Comparison of ENCODE assay signal across 9 mouse cellular contexts in the genomic region with DNA sequence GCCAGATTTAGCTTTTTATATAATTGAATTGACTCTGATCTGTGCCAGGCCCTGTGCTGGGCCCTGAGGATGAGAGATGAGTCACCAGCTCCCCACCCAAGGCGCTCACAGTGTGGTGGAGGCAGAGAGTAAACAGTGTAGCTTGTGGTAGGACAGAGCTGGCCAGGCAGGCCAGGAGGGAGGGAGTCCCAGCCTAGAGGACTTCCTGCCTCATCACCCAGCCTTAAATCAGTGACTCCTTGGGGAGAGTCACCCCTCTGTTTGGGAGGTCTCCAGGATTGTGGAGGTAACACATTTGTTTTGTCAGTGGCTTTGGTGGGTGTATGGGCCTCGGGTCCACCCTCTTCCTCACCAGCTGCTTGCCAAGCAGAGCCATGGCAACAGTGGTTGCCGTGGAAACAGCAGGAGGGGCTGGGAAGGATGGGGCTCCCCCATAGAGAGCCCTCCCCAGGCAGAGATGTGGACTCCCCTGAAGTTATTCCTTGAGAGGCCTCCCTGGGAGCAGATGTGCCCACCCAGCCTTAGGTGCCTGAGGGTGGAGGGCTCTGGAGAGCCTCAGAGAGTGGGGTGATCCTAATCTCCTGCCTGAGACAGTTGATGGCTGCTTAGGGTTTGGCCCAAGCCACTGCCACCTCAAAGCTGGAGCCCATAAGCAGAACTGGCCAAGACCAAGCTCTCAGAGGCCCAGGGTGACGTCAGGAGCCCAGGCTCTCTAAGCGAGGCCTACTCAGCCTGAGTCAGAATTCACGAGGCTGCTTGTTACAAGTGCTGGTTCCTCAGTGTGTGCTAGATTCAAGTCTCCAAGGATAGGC. TPM values are rescaled to one million over a fixed set of nuclear protein-coding genes. Genes with fewer than 3 reads are reported as not detected.
DNase-seq lines count a peak whose midpoint lies in the region; ATAC-seq and TF ChIP-seq lines count a peak whose summit lies in the region.
"Had no signal": no experiment of that assay in that cellular context is flagged by ENCODE, and none has a peak within 500 bp of the region (broad histone marks: within the 10 kb centered on the region; RNA-seq: fewer than 3 reads in every experiment).

No protein-coding gene starts in this region.

- H3K4me1 ChIP-seq in heart, adult 2 months (ENCODE audit: control insufficient read depth, insufficient read depth, low read length) = no peaks in the 10 kb centered on the region
- no peaks in the 10 kb centered on the region for H3K4me1 ChIP-seq in heart, embryonic 11.5 days (ENCODE audit: control insufficient read depth, insufficient read depth, low read length)
- H3K4me1 ChIP-seq in cerebellum, adult 2 months (ENCODE audit: control insufficient read depth, insufficient read depth, low read length) = peaks cover 67% of the 10 kb centered on the region
- H3K4me1 ChIP-seq in heart, embryonic 15.5 days (replicated peaks) = no peaks in the 10 kb centered on the region
- no peaks in the 10 kb centered on the region for H3K4me1 ChIP-seq in lung, embryonic 16.5 days (replicated peaks; ENCODE audit: control insufficient read depth, insufficient read depth, low read length)
- H3K4me1 ChIP-seq in stomach, embryonic 16.5 days (ENCODE audit: control insufficient read depth, insufficient read depth, low read length) = peaks cover 7% of the 10 kb centered on the region; the same call in 1 of the 2 replicates

- DNase-seq in heart, adult 2 months = peak; percentile 71 to 75
- DNase-seq in cerebellum, adult 2 months = peak; percentile 88 to 97
- DNase-seq in embryo, embryonic 10.5 days (ENCODE audit: low spot score) = no peak
- DNase-seq in c-Kit-positive CD71-positive TER-119-positive erythroid progenitor cells, embryonic 14.5 days (ENCODE audit: low spot score) = no peak

- no peak overlapping the region for H3K9ac ChIP-seq in heart, adult 2 months (ENCODE audit: low read depth, low read length)
- no peak overlapping the region for H3K9ac ChIP-seq in heart, embryonic 11.5 days (ENCODE audit: low read depth, low read length)
- H3K9ac ChIP-seq in heart, embryonic 15.5 days = no peak overlapping the region
- H3K9ac ChIP-seq in lung, embryonic 16.5 days (ENCODE audit: low read length) = no peak overlapping the region
- H3K9ac ChIP-seq in stomach, embryonic 16.5 days (ENCODE audit: low read length) = peak overlapping the region; percentile 35

- H3K27ac ChIP-seq in heart, adult 2 months = peak overlapping the region; percentile 65
- H3K27ac ChIP-seq in heart, embryonic 11.5 days (ENCODE audit: low read depth, low read length) = no peak overlapping the region
- H3K27ac ChIP-seq in cerebellum, adult 2 months (ENCODE audit: insufficient read depth, low read length) = peak overlapping the region; percentile 92
- H3K27ac ChIP-seq in heart, embryonic 15.5 days = no peak overlapping the region
- no peak overlapping the region for H3K27ac ChIP-seq in lung, embryonic 16.5 days (ENCODE audit: low read length)
- peak overlapping the region; percentile 33; the same call in 1 of the 2 replicates for H3K27ac ChIP-seq in stomach, embryonic 16.5 days (ENCODE audit: low read length)

- TF ChIP-seq CTCF in heart, adult 2 months (IDR thresholded peaks at IDR 0.05) = no peak
- TF ChIP-seq CTCF in cerebellum, adult 2 months (IDR thresholded peaks at IDR 0.05; ENCODE audit: borderline replicate concordance, insufficient read depth, low read depth, low read length) = no peak

- no peaks in the 10 kb centered on the region for H3K27me3 ChIP-seq in heart, adult 2 months (ENCODE audit: control insufficient read depth, insufficient read depth, low read length)
- H3K27me3 ChIP-seq in heart, embryonic 11.5 days (ENCODE audit: control insufficient read depth, insufficient read depth, low read length) = peaks cover 4% of the 10 kb centered on the region
- no peaks in the 10 kb centered on the region for H3K27me3 ChIP-seq in cerebellum, adult 2 months (ENCODE audit: control insufficient read depth, insufficient read depth, low read length)
- peaks cover 13% of the 10 kb centered on the region; the same call in 1 of the 2 replicates for H3K27me3 ChIP-seq in heart, embryonic 15.5 days
- H3K27me3 ChIP-seq in lung, embryonic 16.5 days (ENCODE audit: control insufficient read depth, insufficient read depth, low read depth, low read length) = no peaks in the 10 kb centered on the region
- H3K27me3 ChIP-seq in stomach, embryonic 16.5 days (ENCODE audit: control insufficient read depth, insufficient read depth, low read length) = no peaks in the 10 kb centered on the region

- 76% methylated on average over 6 of the region's 6 CpGs for WGBS in heart, adult 2 months
- WGBS in heart, embryonic 11.5 days (ENCODE audit: insufficient replicate concordance) = 69% methylated on average over 6 of the region's 6 CpGs
- 11% methylated on average over 6 of the region's 6 CpGs for WGBS in cerebellum, adult 2 months
- 71% methylated on average over 6 of the region's 6 CpGs for WGBS in heart, embryonic 15.5 days
- 69% methylated on average over 6 of the region's 6 CpGs for WGBS in lung, embryonic 16.5 days
- whole genome bisulfite sequencing in stomach, embryonic 16.5 days = 64% methylated on average over 6 of the region's 6 CpGs

- TF ChIP-seq EP300 in heart, adult 2 months (IDR thresholded peaks at IDR 0.05; ENCODE audit: insufficient read depth, low read depth, low read length) = no peak

- H3K36me3 ChIP-seq in heart, adult 2 months (ENCODE audit: control insufficient read depth, insufficient read depth, low read length) = no peaks in the 10 kb centered on the region
- no peaks in the 10 kb centered on the region for H3K36me3 ChIP-seq in heart, embryonic 11.5 days (ENCODE audit: control insufficient read depth, insufficient read depth, low read length)
- no peaks in the 10 kb centered on the region for H3K36me3 ChIP-seq in heart, embryonic 15.5 days
- H3K36me3 ChIP-seq in lung, embryonic 16.5 days (ENCODE audit: control insufficient read depth, insufficient read depth, low read length) = no peaks in the 10 kb centered on the region
- H3K36me3 ChIP-seq in stomach, embryonic 16.5 days (ENCODE audit: control insufficient read depth, insufficient read depth, low read length) = no peaks in the 10 kb centered on the region

- H3K79me2 ChIP-seq in heart, adult 2 months (replicated peaks; ENCODE audit: control insufficient read depth, insufficient read depth, low read length) = no peaks in the 10 kb centered on the region

- H3K4me2 ChIP-seq in heart, embryonic 11.5 days = no peak overlapping the region
- no peak overlapping the region for H3K4me2 ChIP-seq in heart, embryonic 15.5 days
- H3K4me2 ChIP-seq in lung, embryonic 16.5 days (ENCODE audit: low read depth, low read length) = no peak overlapping the region
- H3K4me2 ChIP-seq in stomach, embryonic 16.5 days (ENCODE audit: low read depth, low read length) = no peak overlapping the region

- intact Hi-C loops in heart, adult 2 months (cut with DNase I) = no loop called here

- H3K4me3 ChIP-seq in heart, adult 2 months = no peak overlapping the region
- H3K4me3 ChIP-seq in heart, embryonic 11.5 days (ENCODE audit: low read depth, low read length) = no peak overlapping the region
- H3K4me3 ChIP-seq in cerebellum, adult 2 months (replicated peaks; ENCODE audit: insufficient read depth, low read depth, low read length) = no peak overlapping the region
- H3K4me3 ChIP-seq in heart, embryonic 15.5 days = no peak overlapping the region
- H3K4me3 ChIP-seq in lung, embryonic 16.5 days (ENCODE audit: low read length) = no peak overlapping the region
- H3K4me3 ChIP-seq in stomach, embryonic 16.5 days (replicated peaks; ENCODE audit: low read length) = no peak overlapping the region

- TF ChIP-seq POLR2A in heart, adult 2 months (IDR thresholded peaks at IDR 0.05; ENCODE audit: insufficient read depth, low read depth, low read length) = no peak
- TF ChIP-seq POLR2A in cerebellum, adult 2 months (IDR thresholded peaks at IDR 0.05; ENCODE audit: borderline replicate concordance, insufficient read depth, low read length) = peak; percentile 43; the same call in 1 of the 2 replicates

- no peaks in the 10 kb centered on the region for H3K9me3 ChIP-seq in heart, embryonic 11.5 days (replicated peaks; ENCODE audit: control insufficient read depth, low read length)
- no peaks in the 10 kb centered on the region for H3K9me3 ChIP-seq in heart, embryonic 15.5 days (replicated peaks)
- no peaks in the 10 kb centered on the region for H3K9me3 ChIP-seq in lung, embryonic 16.5 days (ENCODE audit: control insufficient read depth, low read length)
- no peaks in the 10 kb centered on the region for H3K9me3 ChIP-seq in stomach, embryonic 16.5 days (replicated peaks; ENCODE audit: control insufficient read depth, low read length)

- ATAC-seq in heart, embryonic 11.5 days (replicated peaks; ENCODE audit: insufficient number of reproducible peaks, low FRiP score, low TSS enrichment) = no peak
- 0 out of 2 replicates have a peak, but pooled peaks have one; percentile 24 for ATAC-seq in heart, embryonic 15.5 days (replicated peaks; ENCODE audit: insufficient number of reproducible peaks, insufficient read depth, low FRiP score, low read depth)
- peak; percentile 42; the same call in 1 of the 2 replicates for ATAC-seq in lung, embryonic 16.5 days (ENCODE audit: low read depth)
- ATAC-seq in stomach, embryonic 16.5 days (ENCODE audit: insufficient read depth, low FRiP score) = peak; percentile 78

RNA-seq across cellular contexts. Expression of gene Ciz1, which starts 9.4 kb away (rescaled TPM):
- 10 to 100 TPM; 26.7 to 29.5 TPM for total RNA-seq in heart, adult 2 months (2021)
- 117 and 128 TPM in 2 replicates for polyA plus RNA-seq in heart, adult 2 months (2012; rRNA removed)
- 32.1 and 35.8 TPM in 2 replicates for polyA plus RNA-seq in heart, embryonic 11.5 days (2014; fragmentation: Nextera tagmentation; extraction: Ambion mirVana)
- 159 and 176 TPM in 2 replicates for polyA plus RNA-seq in cerebellum, adult 2 months (2012; rRNA removed)
- 30.9 and 46.0 TPM in 2 replicates for polyA plus RNA-seq in heart, embryonic 15.5 days (2015; fragmentation: Nextera tagmentation; extraction: Ambion mirVana)
- 46.1 and 50.7 TPM in 2 replicates for polyA plus RNA-seq in lung, embryonic 16.5 days (2015; fragmentation: Nextera tagmentation; extraction: Ambion mirVana)
- polyA plus RNA-seq in stomach, embryonic 16.5 days (2015; fragmentation: Nextera tagmentation; extraction: Ambion mirVana) = 41.9 and 45.4 TPM in 2 replicates

RNA-seq across cellular contexts. Expression of gene Dnm1, which starts 10.4 kb away (rescaled TPM):
- 1 to 10 TPM; 4.0 to 5.5 TPM for total RNA-seq in heart, adult 2 months (2021)
- polyA plus RNA-seq in heart, adult 2 months (2012; rRNA removed) = 20.4 and 23.1 TPM in 2 replicates
- 10.1 and 11.6 TPM in 2 replicates for polyA plus RNA-seq in heart, embryonic 11.5 days (2014; fragmentation: Nextera tagmentation; extraction: Ambion mirVana)
- 1,410 and 1,576 TPM in 2 replicates for polyA plus RNA-seq in cerebellum, adult 2 months (2012; rRNA removed)
- polyA plus RNA-seq in heart, embryonic 15.5 days (2015; fragmentation: Nextera tagmentation; extraction: Ambion mirVana) = 1.9 and 5.4 TPM in 2 replicates
- 5.7 and 5.9 TPM in 2 replicates for polyA plus RNA-seq in lung, embryonic 16.5 days (2015; fragmentation: Nextera tagmentation; extraction: Ambion mirVana)
- 8.1 and 8.2 TPM in 2 replicates for polyA plus RNA-seq in stomach, embryonic 16.5 days (2015; fragmentation: Nextera tagmentation; extraction: Ambion mirVana)
- total RNA-seq: neutrophil, adult 5-6 weeks had no signal

RNA-seq across cellular contexts. Expression of gene 1110008P14Rik, which starts 39.0 kb away (rescaled TPM):
- 10 to 100 TPM; 39.6 to 44.8 TPM for total RNA-seq in heart, adult 2 months (2021)
- 129 and 132 TPM in 2 replicates for polyA plus RNA-seq in heart, adult 2 months (2012; rRNA removed)
- 50.1 and 51.3 TPM in 2 replicates for polyA plus RNA-seq in heart, embryonic 11.5 days (2014; fragmentation: Nextera tagmentation; extraction: Ambion mirVana)
- polyA plus RNA-seq in cerebellum, adult 2 months (2012; rRNA removed) = 284 and 338 TPM in 2 replicates
- polyA plus RNA-seq in heart, embryonic 15.5 days (2015; fragmentation: Nextera tagmentation; extraction: Ambion mirVana) = 43.9 and 46.0 TPM in 2 replicates
- polyA plus RNA-seq in lung, embryonic 16.5 days (2015; fragmentation: Nextera tagmentation; extraction: Ambion mirVana) = 34.0 and 36.4 TPM in 2 replicates
- 41.5 and 41.9 TPM in 2 replicates for polyA plus RNA-seq in stomach, embryonic 16.5 days (2015; fragmentation: Nextera tagmentation; extraction: Ambion mirVana)

RNA-seq across cellular contexts. Expression of gene Lcn2, which starts 45.3 kb away (rescaled TPM):
- 1 to 10 TPM; 4.1 to 6.9 TPM for total RNA-seq in heart, adult 2 months (2021)
- polyA plus RNA-seq in heart, adult 2 months (2012; rRNA removed) = 6.6 and 11.3 TPM in 2 replicates
- polyA plus RNA-seq in heart, embryonic 11.5 days (2014; fragmentation: Nextera tagmentation; extraction: Ambion mirVana) = 1.1 TPM in 1 of 2 replicates, not detected in the other
- 0.48 and 1.0 TPM in 2 replicates for polyA plus RNA-seq in cerebellum, adult 2 months (2012; rRNA removed)
- polyA plus RNA-seq in heart, embryonic 15.5 days (2015; fragmentation: Nextera tagmentation; extraction: Ambion mirVana) = 2.2 and 2.8 TPM in 2 replicates
- 1.8 and 5.6 TPM in 2 replicates for polyA plus RNA-seq in lung, embryonic 16.5 days (2015; fragmentation: Nextera tagmentation; extraction: Ambion mirVana)
- polyA plus RNA-seq in stomach, embryonic 16.5 days (2015; fragmentation: Nextera tagmentation; extraction: Ambion mirVana) = 21.1 and 23.6 TPM in 2 replicates

RNA-seq across cellular contexts. Expression of gene Ptges2, which starts 53.0 kb away (rescaled TPM):
- total RNA-seq in heart, adult 2 months (2021) = 10 to 100 TPM; 58.6 to 68.2 TPM
- polyA plus RNA-seq in heart, adult 2 months (2012; rRNA removed) = 68.8 and 98.5 TPM in 2 replicates
- 32.7 and 38.2 TPM in 2 replicates for polyA plus RNA-seq in heart, embryonic 11.5 days (2014; fragmentation: Nextera tagmentation; extraction: Ambion mirVana)
- polyA plus RNA-seq in cerebellum, adult 2 months (2012; rRNA removed) = 60.9 and 61.1 TPM in 2 replicates
- 38.2 and 41.8 TPM in 2 replicates for polyA plus RNA-seq in heart, embryonic 15.5 days (2015; fragmentation: Nextera tagmentation; extraction: Ambion mirVana)
- 20.6 and 23.9 TPM in 2 replicates for polyA plus RNA-seq in lung, embryonic 16.5 days (2015; fragmentation: Nextera tagmentation; extraction: Ambion mirVana)
- 23.7 and 26.7 TPM in 2 replicates for polyA plus RNA-seq in stomach, embryonic 16.5 days (2015; fragmentation: Nextera tagmentation; extraction: Ambion mirVana)

Comparison
In these comparisons a context has a peak if more than half of its experiments do, and no peak if none do; other contexts are left out.
1. H3K27ac ChIP-seq: peak in heart, adult 2 months (single experiment), cerebellum, adult 2 months (single experiment) and stomach, embryonic 16.5 days (single experiment); none in heart, embryonic 11.5 days (single experiment), heart, embryonic 15.5 days (single experiment) and lung, embryonic 16.5 days (single experiment).
2. DNase-seq: peak in heart, adult 2 months (2 of 2) and cerebellum, adult 2 months (2 of 2); none in embryo, embryonic 10.5 days (single experiment) and c-Kit-positive CD71-positive TER-119-positive erythroid progenitor cells, embryonic 14.5 days (single experiment).
3. RNA of gene Dnm1, which starts 10.4 kb away (polyA plus RNA-seq): 1,410 to 1,576 TPM in cerebellum, adult 2 months; 20.4 to 23.1 TPM in heart, adult 2 months, 10.1 to 11.6 TPM in heart, embryonic 11.5 days, 8.1 to 8.2 TPM in stomach, embryonic 16.5 days, 5.7 to 5.9 TPM in lung, embryonic 16.5 days and 1.9 to 5.4 TPM in heart, embryonic 15.5 days; every median in the first group is over 10 times any median in the second.